ENCODE assay signal across 16 mouse cellular contexts in genomic region chr9:67481851-67482250, GRCm38 (mm10).
"Had no signal": no experiment of that assay in that cellular context is flagged by ENCODE, and none has a peak within 500 bp of the region (broad histone marks: within the 10 kb centered on the region; RNA-seq: fewer than 3 reads in every experiment).

No protein-coding gene starts in this region.

- DNase-seq: lung, embryonic 14.5 days; lung, postnatal 10 days; lung, postnatal 4 days; midbrain, embryonic 14.5 days; right cerebral cortex, postnatal 14 days; thymus, adult 2 months; thymus, postnatal 25 days; thymus, postnatal 4 days had no signal

- H3K9ac ChIP-seq: lung, embryonic 14.5 days; midbrain, embryonic 12.5 days; neural tube, embryonic 13.5 days; neural tube, embryonic 15.5 days; stomach, embryonic 15.5 days had no signal

- H3K4me3 ChIP-seq: midbrain, embryonic 10.5 days; midbrain, embryonic 12.5 days; myocyte; neural tube, embryonic 13.5 days; neural tube, embryonic 15.5 days; stomach, embryonic 15.5 days had no signal

- ATAC-seq: midbrain, embryonic 16.5 days had no signal

- H3K27ac ChIP-seq: midbrain, embryonic 10.5 days; midbrain, embryonic 12.5 days; neural tube, embryonic 13.5 days; neural tube, embryonic 15.5 days; stomach, embryonic 15.5 days; stomach, postnatal 0 days had no signal

- H3K27me3 ChIP-seq: midbrain, embryonic 12.5 days; neural tube, embryonic 13.5 days; neural tube, embryonic 15.5 days; stomach, embryonic 15.5 days had no signal

- H3K36me3 ChIP-seq: midbrain, embryonic 10.5 days; midbrain, embryonic 12.5 days; neural tube, embryonic 13.5 days; neural tube, embryonic 15.5 days; stomach, embryonic 15.5 days had no signal

- H3K4me2 ChIP-seq: lung, embryonic 14.5 days; midbrain, embryonic 12.5 days; neural tube, embryonic 13.5 days; neural tube, embryonic 15.5 days; stomach, embryonic 15.5 days had no signal

- H3K9me3 ChIP-seq: midbrain, embryonic 10.5 days; midbrain, embryonic 12.5 days; neural tube, embryonic 13.5 days; neural tube, embryonic 15.5 days; stomach, embryonic 15.5 days had no signal
